Mouse (Mus musculus) liver, embryonic 14.5 days (tissue): ENCODE results near the gene Fuca2. TPM values are rescaled to one million over a fixed set of nuclear protein-coding genes. Genes with fewer than 3 reads are reported as not detected.
"Not testable (repeated sequence)": the region's sequence is repeated elsewhere in the genome, so short reads cannot be mapped to it uniquely, and the experiment has no call there.

Experiments
- ATAC-seq: fragments of 200-750 bp; cut with Nextera tagmentation; 2 replicates; pipeline ENCODE4 v1.8.0; 2017; ENCODE audit warnings: moderate number of reproducible peaks, mild to moderate bottlenecking, moderate library complexity; ENCODE audit not compliant: insufficient read depth
- DNase-seq, 3 experiments: peaks; one replicate each; pipeline ENCODE4 v3.0.0-alpha.2; 2012 to 2013; ENCODE audit warnings: low read depth in 3 of 3, low spot score in 3 of 3
- H3K27ac ChIP-seq: fragments of 300-500 bp; sonication (generic); 2 replicates; pipeline ENCODE4 v1.5.1; 2014; ENCODE audit warnings: moderate library complexity, mild to moderate bottlenecking, control low read depth, inconsistent platforms
- H3K27me3 ChIP-seq: fragments of 300-500 bp; sonication (generic); 2 replicates; pipeline ENCODE4 v1.6.1; 2014; ENCODE audit warnings: mild to moderate bottlenecking, low read length, moderate library complexity; ENCODE audit not compliant: control insufficient read depth, insufficient read depth
- H3K36me3 ChIP-seq: fragments of 300-500 bp; sonication (generic); replicated peaks from 2 replicates; pipeline ENCODE4 v1.6.1; 2014; ENCODE audit warnings: low read depth; ENCODE audit not compliant: control insufficient read depth, insufficient read depth
- H3K4me1 ChIP-seq, 2 experiments: fragments of 200-500 bp in 1 of 2; fragments of 300-500 bp in 1 of 2; sonication (generic) in 1 of 2; replicated peaks; 2 replicates each; pipeline ENCODE4 v1.6.1; 2012 to 2014; ENCODE audit warnings: antibody characterized with exemption in 1 of 2, inconsistent platforms in 1 of 2, low read length in 1 of 2; ENCODE audit not compliant: control insufficient read depth in 2 of 2, insufficient read depth in 2 of 2
- H3K4me2 ChIP-seq: fragments of 300-500 bp; sonication (generic); 2 replicates; pipeline ENCODE4 v1.6.1; 2014; ENCODE audit warnings: low read depth, mild to moderate bottlenecking, control low read depth, moderate library complexity
- H3K4me3 ChIP-seq, 2 experiments: fragments of 200-500 bp in 1 of 2; fragments of 300-500 bp in 1 of 2; sonication (generic) in 1 of 2; 2 replicates each; pipeline ENCODE4 v1.5.1; 2012 to 2014; ENCODE audit warnings: low read depth in 2 of 2, low read length in 2 of 2, mild to moderate bottlenecking in 2 of 2, control low read depth in 1 of 2, inconsistent platforms in 1 of 2, moderate library complexity in 1 of 2; ENCODE audit not compliant: insufficient read depth in 1 of 2
- H3K9ac ChIP-seq: fragments of 300-500 bp; sonication (generic); replicated peaks from 2 replicates; pipeline ENCODE4 v1.6.1; 2014; ENCODE audit warnings: mild to moderate bottlenecking, control low read depth, moderate library complexity
- H3K9me3 ChIP-seq: fragments of 300-500 bp; sonication (generic); 2 replicates; pipeline ENCODE4 v1.6.1; 2016; ENCODE audit warnings: low read length, mixed read lengths; ENCODE audit not compliant: control insufficient read depth
- CTCF ChIP-seq: IDR thresholded peaks from 2 replicates; pipeline ENCODE4 v1.5.1; 2016; ENCODE audit warnings: antibody characterized with exemption, low read depth, control low read depth
- EP300 ChIP-seq: IDR thresholded peaks from 2 replicates; pipeline ENCODE4 v1.6.1; 2016; ENCODE audit warnings: antibody characterized with exemption, low read depth
- WGBS: fragments of 180-500 bp; shearing (Covaris S2); extraction: QIAGEN DNeasy Blood & Tissue Kit; methylation state at CpG from one replicate; pipeline ENCODE4 v1.1.7; 2014; ENCODE audit not compliant: insufficient replicate concordance; 5-methylcytosine and 5-hydroxymethylcytosine counted together
- polyA plus RNA-seq, 2 experiments: library from polyadenylated mRNA; depleted of rRNA in 1 of 2; stranded (reverse) in 1 of 2; unstranded in 1 of 2; fragments of >200 nt; fragmentation: Nextera tagmentation in 1 of 2; extraction: Ambion mirVana in 1 of 2; gene quantifications; 2 replicates each; pipeline versions ENCODE4 v1.2.1 to v1.2.3; 2012 to 2014

Fuca2 gene
- 14.2 and 23.9 TPM in 2 replicates for polyA plus RNA-seq (2012; rRNA removed)
- 66.7 and 74.1 TPM in 2 replicates for polyA plus RNA-seq (2014; fragmentation: Nextera tagmentation; extraction: Ambion mirVana)

DNA sequence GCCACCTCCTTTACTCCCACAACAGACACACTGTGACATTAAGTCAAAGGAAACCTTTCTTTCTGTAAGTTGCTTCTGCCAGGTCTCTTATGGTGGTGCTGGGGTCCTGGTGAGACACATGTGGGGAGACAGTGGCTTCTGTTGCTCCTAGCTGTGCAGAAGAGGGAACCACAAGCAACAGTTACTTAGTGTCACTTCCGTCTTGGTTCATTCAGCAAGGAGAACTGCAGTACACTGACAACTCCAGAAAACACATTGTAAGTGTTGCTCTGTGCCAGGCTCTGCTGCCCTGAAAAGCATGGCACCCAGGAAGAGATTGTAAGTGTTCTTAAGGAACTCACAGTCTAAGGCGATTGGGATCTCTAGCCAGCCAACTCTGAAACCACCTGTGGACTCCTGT, at the start of gene Fuca2:
Gene Fuca2, plus strand, starts transcription at position 210 of the 400 bp plus-strand sequence.
- WGBS = 46% methylated on average over 2 of the region's 2 CpGs
- ATAC-seq = no peak
- no peaks in the 10 kb centered on the region for H3K9me3 ChIP-seq
- no peak within 1 kb of the TSS; the same call in 1 of the 2 replicates for H3K9ac ChIP-seq
- peaks cover 7 to 14% of the 10 kb centered on the region in 2 experiments for H3K4me1 ChIP-seq
- H3K36me3 ChIP-seq = peaks cover 3% of the 10 kb centered on the region; the same call in 1 of the 2 replicates
- TF ChIP-seq EP300 (no peak), CTCF (no peak)
- peak within 1 kb of the TSS in 1 of 2 experiments; percentile 63; a peak in 1 of 4 replicates for H3K4me3 ChIP-seq
- peak within 1 kb of the TSS; percentile 79 for H3K4me2 ChIP-seq
- H3K27ac ChIP-seq = no peak within 1 kb of the TSS
- no peak for DNase-seq
- no peaks in the 10 kb centered on the region for H3K27me3 ChIP-seq

DNA sequence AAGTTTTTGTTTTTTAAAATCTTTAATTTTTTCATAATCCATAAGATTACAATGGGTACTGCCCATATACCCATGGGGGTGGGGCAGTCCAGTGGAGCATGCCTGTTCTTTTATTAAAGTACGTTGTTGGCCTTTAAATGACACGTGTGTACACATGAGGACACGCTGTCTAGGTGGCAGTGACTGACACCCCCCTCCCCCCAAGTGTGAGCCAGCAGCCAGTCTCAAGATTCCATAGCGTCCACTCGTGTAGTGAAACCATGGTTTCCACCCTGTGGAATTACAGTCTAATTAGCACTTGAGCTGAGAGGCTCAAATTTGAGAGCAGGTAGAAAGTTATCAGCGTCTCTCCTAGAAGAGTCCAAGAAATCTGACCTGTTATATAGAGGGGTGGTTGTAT, 47.7 kb upstream of the Fuca2 start:
- no peak overlapping the region for H3K4me3 ChIP-seq
- peaks cover 0 to 1% of the 10 kb centered on the region in 2 experiments; a peak in 2 of 4 replicates for H3K4me1 ChIP-seq
- no peak overlapping the region for H3K4me2 ChIP-seq
- H3K27ac ChIP-seq = no peak overlapping the region
- no peaks in the 10 kb centered on the region for H3K9me3 ChIP-seq
- no peak for TF ChIP-seq EP300
- TF ChIP-seq CTCF = no peak
- no peaks in the 10 kb centered on the region for H3K27me3 ChIP-seq
- 69% methylated on average over 6 of the region's 6 CpGs for WGBS
- DNase-seq (no peak), ATAC-seq (no peak)
- no peaks in the 10 kb centered on the region for H3K36me3 ChIP-seq
- no peak overlapping the region for H3K9ac ChIP-seq

DNA sequence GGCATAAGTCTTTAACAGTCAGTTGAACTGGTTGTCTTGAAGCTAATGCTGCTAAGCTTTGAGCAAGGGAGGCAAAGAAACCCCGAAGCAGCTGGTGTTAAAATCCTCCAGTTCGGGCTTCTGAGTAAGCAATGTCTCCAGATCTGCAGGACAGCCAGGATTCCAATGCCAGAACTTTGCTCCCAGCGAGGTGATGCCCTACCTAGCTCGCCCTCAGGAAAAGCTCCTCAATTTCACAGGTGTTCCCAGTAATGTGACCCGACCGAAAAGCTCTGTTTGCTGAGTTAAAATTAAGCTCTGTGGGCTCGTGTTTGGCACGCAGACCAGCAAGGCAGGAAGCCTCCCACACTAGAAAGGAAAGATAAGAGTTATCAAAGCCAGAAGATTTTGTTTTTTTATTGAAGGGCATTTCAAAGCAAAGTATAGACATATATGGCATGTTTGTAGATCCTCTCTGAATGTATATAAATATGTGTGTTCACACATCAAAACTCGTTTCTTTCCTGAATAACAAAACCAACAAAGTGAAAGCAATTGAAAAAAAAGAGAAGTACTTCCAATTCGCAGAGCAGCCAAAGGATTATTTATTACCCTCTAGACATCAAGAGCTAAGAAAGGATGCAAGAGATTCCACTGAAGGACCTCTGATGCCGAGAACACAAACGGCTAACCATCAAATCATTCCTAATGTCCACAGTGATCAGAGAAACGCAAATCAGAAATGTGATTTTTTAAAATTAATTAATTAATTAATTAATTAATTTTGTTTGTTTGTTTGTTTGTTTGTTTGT, 45.9 kb upstream of the Fuca2 start:
- no peak overlapping the region for H3K4me3 ChIP-seq
- no peaks in the 10 kb centered on the region for H3K36me3 ChIP-seq
- no peak for ATAC-seq
- TF ChIP-seq EP300 (no peak), CTCF (no peak)
- H3K27ac ChIP-seq = no peak overlapping the region
- H3K27me3 ChIP-seq = no peaks in the 10 kb centered on the region
- H3K9ac ChIP-seq = no peak overlapping the region
- peak overlapping the region; percentile 28; the same call in 1 of the 2 replicates for H3K4me2 ChIP-seq
- peaks cover 0 to 1% of the 10 kb centered on the region in 2 experiments; a peak in 1 of 4 replicates for H3K4me1 ChIP-seq
- H3K9me3 ChIP-seq = no peaks in the 10 kb centered on the region
- DNase-seq = no peak
- 14% methylated on average over 13 of the region's 13 CpGs for WGBS

DNA sequence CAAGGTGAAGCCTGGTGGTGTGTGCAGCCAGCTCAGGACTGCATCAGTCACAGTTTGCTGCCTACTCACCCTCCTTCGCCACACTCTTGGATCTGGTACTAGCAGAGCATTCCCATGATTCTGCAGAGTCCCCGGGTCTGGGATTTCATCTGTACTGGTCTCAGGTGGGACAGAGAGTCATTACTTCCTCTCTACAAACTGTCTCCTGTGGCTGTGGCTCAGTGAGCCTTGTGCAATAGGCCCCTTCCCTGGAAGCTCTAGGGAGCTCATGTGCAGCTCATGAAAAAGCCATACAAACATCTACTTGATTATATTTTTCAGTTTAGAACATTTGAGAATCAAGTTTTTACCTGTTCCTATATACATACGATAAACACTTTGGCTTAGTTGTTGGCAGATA, 35.0 kb upstream of the Fuca2 start:
- not testable (repeated sequence) for ATAC-seq, H3K9me3 ChIP-seq, H3K27ac ChIP-seq, H3K36me3 ChIP-seq, H3K9ac ChIP-seq, H3K27me3 ChIP-seq, H3K4me3 ChIP-seq, DNase-seq, H3K4me2 ChIP-seq, H3K4me1 ChIP-seq
- 64% methylated on average over 3 of the region's 3 CpGs for WGBS

DNA sequence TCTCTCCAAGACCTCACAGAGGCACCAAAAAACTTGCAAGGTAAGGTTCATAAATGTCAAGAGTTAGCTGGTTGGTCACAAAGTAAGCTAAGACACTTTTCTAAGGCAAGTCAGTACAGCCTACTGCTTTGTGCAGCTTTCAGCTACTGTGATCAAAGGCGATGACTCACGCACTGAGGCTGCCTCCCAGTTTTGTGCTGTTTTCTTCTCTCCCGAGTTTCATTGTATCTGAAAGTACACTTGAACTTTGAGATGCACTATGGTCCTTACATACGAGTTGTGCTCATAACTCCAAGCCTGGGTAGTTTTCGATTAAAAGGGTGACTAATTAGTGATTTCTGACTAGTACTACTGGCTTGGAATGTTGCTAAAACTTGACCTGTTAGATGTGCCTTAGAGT, 32.4 kb upstream of the Fuca2 start:
- no peak for ATAC-seq
- no peaks in the 10 kb centered on the region for H3K4me1 ChIP-seq
- H3K4me3 ChIP-seq = no peak overlapping the region
- DNase-seq = no peak
- no peaks in the 10 kb centered on the region for H3K36me3 ChIP-seq
- no peak for TF ChIP-seq EP300
- TF ChIP-seq CTCF = no peak
- H3K9me3 ChIP-seq = no peaks in the 10 kb centered on the region
- H3K4me2 ChIP-seq = no peak overlapping the region
- no peak overlapping the region for H3K9ac ChIP-seq
- no peak overlapping the region for H3K27ac ChIP-seq
- H3K27me3 ChIP-seq = no peaks in the 10 kb centered on the region
- WGBS = 60% methylated on average over 5 of the region's 5 CpGs

DNA sequence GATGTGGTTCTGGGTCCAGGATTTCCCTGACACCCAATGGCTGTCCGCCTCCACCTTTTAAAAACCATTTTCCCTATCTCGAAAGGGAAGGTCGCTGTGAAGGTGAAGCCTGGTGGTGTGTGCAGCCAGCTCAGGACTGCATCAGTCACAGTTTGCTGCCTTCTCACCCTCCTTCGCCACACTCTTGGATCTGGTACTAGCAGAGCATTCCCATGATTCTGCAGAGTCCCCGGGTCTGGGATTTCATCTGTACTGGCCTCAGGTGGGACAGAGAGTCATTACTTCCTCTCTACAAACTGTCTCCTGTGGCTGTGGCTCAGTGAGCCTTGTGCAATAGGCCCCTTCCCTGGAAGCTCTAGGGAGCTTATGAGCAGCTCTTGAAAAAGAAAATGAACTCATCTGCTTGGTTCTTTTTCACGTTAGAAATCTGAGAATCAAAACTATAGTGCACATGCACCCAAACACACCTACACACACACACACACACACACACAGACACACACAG, 31.3 kb upstream of the Fuca2 start:
- not testable (repeated sequence) for H3K27ac ChIP-seq, H3K27me3 ChIP-seq, H3K36me3 ChIP-seq, ATAC-seq, DNase-seq, H3K4me1 ChIP-seq, H3K4me3 ChIP-seq, H3K4me2 ChIP-seq, H3K9ac ChIP-seq, H3K9me3 ChIP-seq
- WGBS = 60% methylated on average over 6 of the region's 6 CpGs
